Mouse (Mus musculus) adrenal gland, adult 8-10 months (tissue): ENCODE data around the gene Vmn2r115. TPM values are rescaled to one million over a fixed set of nuclear protein-coding genes. Genes with fewer than 3 reads are reported as not detected.
"Not testable (repeated sequence)": the region's sequence is repeated elsewhere in the genome, so short reads cannot be mapped to it uniquely, and the experiment has no call there.

Experiments used
- DNase-seq: peaks from one replicate; pipeline ENCODE4 v3.0.0; 2022
- total RNA-seq, 4 experiments: library from RNA; stranded (reverse); gene quantifications; 2 replicates each; pipeline ENCODE4 v1.2.4; 2022

Gene Vmn2r115
- under 1 TPM in 1 of 4 experiments, not detected in 3; 0.03 TPM for total RNA-seq

DNA sequence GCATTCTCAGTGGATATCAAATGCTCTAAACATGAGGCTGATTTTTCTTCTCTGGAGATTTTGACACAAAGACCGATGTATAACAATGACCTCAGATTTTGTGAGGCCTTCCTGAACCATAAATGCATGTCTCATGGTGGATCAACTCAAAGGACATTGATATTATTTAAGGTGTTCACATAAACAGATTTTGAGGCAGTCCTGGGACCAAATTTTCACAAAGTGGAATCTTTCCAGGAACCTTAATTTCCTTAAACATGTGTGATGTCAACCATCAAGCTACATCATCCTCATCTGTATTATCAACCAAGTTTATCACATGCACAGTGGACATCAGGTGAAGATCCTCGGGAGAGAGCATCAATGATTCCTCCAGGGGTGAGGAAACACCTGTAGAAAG is at the start of gene Vmn2r115:
Vmn2r115 (plus strand) TSS at position 301 of the 400 bp plus-strand sequence.
- DNase-seq, result not testable (repeated sequence)

DNA sequence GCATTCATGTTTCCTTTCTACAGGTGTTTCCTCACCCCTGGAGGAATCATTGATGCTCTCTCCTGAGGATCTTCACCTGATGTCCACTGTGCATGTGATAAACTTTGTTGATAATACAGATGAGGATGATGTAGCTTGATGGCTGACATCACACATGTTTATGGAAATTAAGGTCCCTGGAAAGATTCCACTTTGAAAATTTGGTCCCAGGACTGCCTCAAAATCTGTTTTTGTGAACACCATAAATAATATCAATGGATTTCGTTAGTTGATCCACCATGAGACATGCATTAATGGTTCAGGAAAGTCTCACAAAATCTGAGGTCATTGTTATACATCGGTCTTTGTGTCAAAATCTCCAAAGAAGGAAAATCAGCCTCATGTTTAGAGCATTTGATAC is 31.1 kb upstream of the Vmn2r115 start, which contains the start of gene Vmn2r114:
Vmn2r114 (minus strand) TSS at position 101 of the 400 bp plus-strand sequence.
- DNase-seq, result not testable (repeated sequence)

DNA sequence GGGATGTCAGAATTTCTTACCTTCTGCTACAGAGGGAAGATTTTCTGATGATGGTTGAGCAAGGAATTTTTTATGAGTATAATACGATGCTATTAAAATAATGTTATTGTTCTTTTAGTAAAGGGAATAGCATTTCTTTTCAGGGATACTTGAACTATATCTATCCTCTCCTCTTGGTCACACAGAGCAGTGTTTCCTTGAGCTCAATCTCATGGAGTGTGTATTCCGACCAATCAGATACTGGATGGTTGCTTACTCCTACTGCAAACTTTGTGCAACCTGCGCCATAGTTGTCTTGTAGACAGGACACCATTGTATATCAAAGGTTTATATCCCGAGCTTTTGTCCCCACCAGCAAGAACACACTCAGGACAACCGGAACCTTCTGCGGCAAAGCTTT is 12.9 kb upstream of the Vmn2r115 start:
- no peak for DNase-seq

DNA sequence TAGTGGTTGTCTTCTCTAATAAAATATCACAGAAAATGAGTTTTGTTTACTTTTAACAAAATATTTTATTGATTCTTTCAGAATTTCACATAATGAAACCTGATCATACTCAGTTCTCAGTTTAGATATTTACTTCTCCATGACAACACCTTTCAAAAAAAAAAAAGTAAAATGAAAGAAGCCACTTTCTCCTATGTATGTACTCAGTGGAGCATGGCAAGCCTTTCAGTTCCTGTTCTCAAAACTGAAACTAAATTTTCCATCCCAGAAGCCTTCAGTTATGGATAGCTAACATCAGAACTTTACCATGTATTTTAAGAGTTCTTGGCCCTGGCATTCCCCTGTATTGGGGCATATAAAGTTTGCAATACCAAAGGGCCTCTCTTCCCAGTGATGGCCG is 8.1 kb downstream of the Vmn2r115 start:
- no peak for DNase-seq

DNA sequence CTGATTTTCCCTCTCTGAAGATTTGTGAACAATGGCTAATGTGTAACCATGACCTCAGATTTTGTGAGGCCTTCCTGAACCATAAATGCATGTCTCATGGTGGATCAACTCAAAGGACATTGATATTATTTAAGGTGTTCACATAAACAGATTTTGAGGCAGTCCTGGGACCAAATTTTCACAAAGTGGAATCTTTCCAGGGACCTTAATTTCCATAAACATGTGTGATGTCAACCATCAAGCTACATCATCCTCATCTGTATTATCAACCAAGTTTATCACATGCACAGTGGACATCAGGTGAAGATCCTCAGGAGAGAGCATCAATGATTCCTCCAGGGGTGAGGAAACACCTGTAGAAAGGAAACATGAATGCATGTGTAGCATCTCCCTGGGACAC is 40.8 kb downstream of the Vmn2r115 start, which contains the start of gene Vmn2r116:
Vmn2r116 (plus strand) TSS at position 301 of the 400 bp plus-strand sequence.
- not testable (repeated sequence) for DNase-seq

Other genes starting within 250 kb of the Vmn2r115 start
- gene Zfp40, start 150.5 kb upstream of the Vmn2r115 start, total RNA-seq, result 10 to 100 TPM in 2 of 4 experiments, 1 to 10 TPM in 2; 7.6 to 15.3 (median 11.8) TPM
- gene Vmn2r114, start 31.2 kb upstream of the Vmn2r115 start, total RNA-seq, result not detected
- not detected for gene Vmn2r116, start 40.9 kb downstream of the Vmn2r115 start, total RNA-seq
- gene Vmn2r117, start 136.0 kb downstream of the Vmn2r115 start, total RNA-seq, result not detected
- 10 to 100 TPM; 12.0 to 15.5 (median 12.9) TPM for gene Zfp213, start 220.5 kb downstream of the Vmn2r115 start, total RNA-seq